Mouse (Mus musculus) CH12.LX (cell line): ENCODE results near the gene Gm1673. TPM values are rescaled to one million over a fixed set of nuclear protein-coding genes. Genes with fewer than 3 reads are reported as not detected.
A peak's percentile ranks its signal among the peaks of the same experiment; 100 is the strongest.

Experiments
- DNase-seq: peaks from one replicate; pipeline ENCODE4 v3.0.0-alpha.2; 2013; ENCODE audit errors: extremely low read depth
- H3K27ac ChIP-seq: 2 replicates; pipeline ENCODE4 v1.5.1; 2012; ENCODE audit warnings: low read depth, mild to moderate bottlenecking, control low read depth, moderate library complexity; ENCODE audit not compliant: insufficient read depth
- H3K27me3 ChIP-seq: replicated peaks from 2 replicates; pipeline ENCODE3; 2012; ENCODE audit warnings: inconsistent platforms
- H3K36me3 ChIP-seq, 2 experiments: replicated peaks in 1 of 2; 2 replicates each; pipeline versions ENCODE3 to v1.6.1; 2012; ENCODE audit warnings: inconsistent platforms in 1 of 2, low read length in 1 of 2, mild to moderate bottlenecking in 1 of 2, mixed read lengths in 1 of 2, moderate library complexity in 1 of 2; ENCODE audit not compliant: control insufficient read depth in 1 of 2, insufficient read depth in 1 of 2
- H3K4me1 ChIP-seq, 2 experiments: 2 replicates each; pipeline ENCODE4 v1.6.1; 2012; ENCODE audit warnings: inconsistent platforms in 1 of 2, moderate library complexity in 1 of 2; ENCODE audit not compliant: insufficient read depth in 2 of 2, control insufficient read depth in 1 of 2
- H3K4me2 ChIP-seq: 2 replicates; pipeline ENCODE4 v1.6.1; 2012; ENCODE audit warnings: low read depth, mild to moderate bottlenecking, control low read depth; ENCODE audit not compliant: poor library complexity, insufficient read depth, severe bottlenecking
- H3K4me3 ChIP-seq, 3 experiments: fragments of 150-350 bp in 1 of 3; sonication (generic) in 1 of 3; replicated peaks in 1 of 3; 2 replicates each; pipeline versions ENCODE3 to v1.5.1; 2011 to 2012; ENCODE audit warnings: low read depth in 2 of 3, low read length in 2 of 3, mild to moderate bottlenecking in 2 of 3, moderate library complexity in 2 of 3, control low read depth in 1 of 3, improper control_type of control experiment in 1 of 3, inconsistent platforms in 1 of 3, mixed read lengths in 1 of 3; ENCODE audit not compliant: poor library complexity in 1 of 3
- H3K79me2 ChIP-seq: replicated peaks from 2 replicates; pipeline ENCODE4 v1.6.1; 2012; ENCODE audit warnings: mild to moderate bottlenecking, moderate library complexity; ENCODE audit not compliant: control insufficient read depth, poor library complexity, insufficient read depth, severe bottlenecking; ENCODE audit errors: extremely low read depth
- H3K9ac ChIP-seq: 2 replicates; pipeline ENCODE4 v1.6.1; 2012; ENCODE audit warnings: low read depth, mild to moderate bottlenecking, control low read depth, moderate library complexity; ENCODE audit not compliant: insufficient read depth
- H3K9me3 ChIP-seq: replicated peaks from 2 replicates; pipeline ENCODE3; 2012; ENCODE audit warnings: low read length, inconsistent platforms, mixed read lengths
- BHLHE40 ChIP-seq: IDR thresholded peaks from 2 replicates; pipeline ENCODE4 v1.6.1; 2011; ENCODE audit warnings: mild to moderate bottlenecking, low read depth, low read length, improper control_type of control experiment
- CHD2 ChIP-seq: IDR thresholded peaks from 2 replicates; pipeline ENCODE4 v1.6.1; 2011; ENCODE audit warnings: low read length, improper control_type of control experiment
- CTCF ChIP-seq, 2 experiments: IDR thresholded peaks in 1 of 2; conservative IDR thresholded peaks in 1 of 2; 2 replicates each; pipeline ENCODE4 v1.5.1; 2011 to 2012; ENCODE audit warnings: low read depth in 2 of 2, low read length in 2 of 2, improper control_type of control experiment in 1 of 2, inconsistent platforms in 1 of 2, mild to moderate bottlenecking in 1 of 2, moderate library complexity in 1 of 2
- ELF1 ChIP-seq: IDR thresholded peaks from 2 replicates; pipeline ENCODE4 v1.6.1; 2014; ENCODE audit warnings: low read depth, mild to moderate bottlenecking, inconsistent platforms, low read length, improper control_type of control experiment
- EP300 ChIP-seq: IDR thresholded peaks from 2 replicates; pipeline ENCODE4 v1.6.1; 2011; ENCODE audit warnings: low read length, improper control_type of control experiment
- ETS1 ChIP-seq: conservative IDR thresholded peaks from 2 replicates; pipeline ENCODE4 v1.6.1; 2012; ENCODE audit warnings: low read depth, mild to moderate bottlenecking, inconsistent platforms, low read length, improper control_type of control experiment, moderate library complexity
- GABPA ChIP-seq: IDR thresholded peaks from 2 replicates; pipeline ENCODE4 v1.6.1; 2012; ENCODE audit warnings: low read depth, low read length, improper control_type of control experiment, inconsistent platforms; ENCODE audit not compliant: insufficient replicate concordance
- HCFC1 ChIP-seq: IDR thresholded peaks from 2 replicates; pipeline ENCODE4 v1.6.1; 2012; ENCODE audit warnings: low read depth, mild to moderate bottlenecking, inconsistent platforms, low read length, improper control_type of control experiment
- IRF4 ChIP-seq: IDR thresholded peaks from 2 replicates; pipeline ENCODE4 v1.6.1; 2014; ENCODE audit warnings: low read depth, mild to moderate bottlenecking, inconsistent platforms, low read length, improper control_type of control experiment
- MAFK ChIP-seq: IDR thresholded peaks from 2 replicates; pipeline ENCODE4 v1.6.1; 2011; ENCODE audit warnings: low read length, improper control_type of control experiment; ENCODE audit not compliant: insufficient replicate concordance
- MXI1 ChIP-seq: IDR thresholded peaks from 2 replicates; pipeline ENCODE4 v1.6.1; 2011; ENCODE audit warnings: mild to moderate bottlenecking, low read depth, low read length, improper control_type of control experiment
- MYC ChIP-seq: IDR thresholded peaks from 2 replicates; pipeline ENCODE4 v1.6.1; 2011; ENCODE audit warnings: low read depth, mild to moderate bottlenecking, improper control_type of control experiment, low read length
- NELFE ChIP-seq: IDR thresholded peaks from 2 replicates; pipeline ENCODE4 v1.6.1; 2011; ENCODE audit warnings: low read depth, low read length, improper control_type of control experiment
- PAX5 ChIP-seq: IDR thresholded peaks from 2 replicates; pipeline ENCODE4 v1.6.1; 2012; ENCODE audit warnings: low read length, inconsistent platforms, mixed read lengths
- POLR2A ChIP-seq: IDR thresholded peaks from 2 replicates; pipeline ENCODE4 v1.6.1; 2011; ENCODE audit warnings: low read depth, mild to moderate bottlenecking, improper control_type of control experiment, low read length
- POLR2AphosphoS2 ChIP-seq: IDR thresholded peaks from 2 replicates; pipeline ENCODE4 v1.6.1; 2011; ENCODE audit warnings: low read depth, low read length, improper control_type of control experiment
- RAD21 ChIP-seq: IDR thresholded peaks from 2 replicates; pipeline ENCODE4 v1.6.1; 2011; ENCODE audit warnings: low read depth, mild to moderate bottlenecking, low read length, improper control_type of control experiment, moderate library complexity
- SMC3 ChIP-seq: IDR thresholded peaks from 2 replicates; pipeline ENCODE4 v1.6.1; 2011; ENCODE audit warnings: low read depth, low read length, improper control_type of control experiment
- TCF12 ChIP-seq: IDR thresholded peaks from 2 replicates; pipeline ENCODE4 v1.6.1; 2014; ENCODE audit warnings: low read depth, mild to moderate bottlenecking, inconsistent platforms, low read length, improper control_type of control experiment
- ZC3H11A ChIP-seq: IDR thresholded peaks from 2 replicates; pipeline ENCODE4 v1.6.1; 2012; ENCODE audit warnings: low read depth, mild to moderate bottlenecking, inconsistent platforms, low read length, improper control_type of control experiment
- ZNF384 ChIP-seq: IDR thresholded peaks from 2 replicates; pipeline ENCODE4 v1.6.1; 2012; ENCODE audit warnings: low read depth, low read length, improper control_type of control experiment, inconsistent platforms
- dilution Hi-C: fragments of 300-500 bp; cut with MboI; formaldehyde crosslinking; loops from 2 replicates; pipeline ENCODE4 v1.14.3; 2020; ENCODE audit warnings: low sequenced_read_pairs; ENCODE audit not compliant: extremely low pct_unique_long_range_greater_than_20kb, extremely low pct_ligation_motif_present
- in situ Hi-C: fragments of 300-500 bp; cut with MboI; formaldehyde crosslinking; loops from 3 replicates; pipeline ENCODE4 v1.14.3; 2019; ENCODE audit warnings: low sequenced_read_pairs, low pct_ligation_motif_present, low pct_unique_long_range_greater_than_20kb, mixed read lengths
- polyA plus RNA-seq: library from polyadenylated mRNA; unstranded; fragments of >175 nt; gene quantifications from 2 replicates; pipeline ENCODE4 v1.2.1, GENCODE M21; 2012; ENCODE audit warnings: low read depth; ENCODE audit not compliant: insufficient read length
- total RNA-seq, 2 experiments: library from RNA; depleted of rRNA; stranded (reverse); fragments of 300-350 nt in 1 of 2; fragments of >200 nt in 1 of 2; gene quantifications; 2 replicates each; pipeline ENCODE4 v1.2.3; 2012 to 2014

The Gm1673 gene
- total and polyA plus RNA-seq, 3 experiments: not detected

DNA sequence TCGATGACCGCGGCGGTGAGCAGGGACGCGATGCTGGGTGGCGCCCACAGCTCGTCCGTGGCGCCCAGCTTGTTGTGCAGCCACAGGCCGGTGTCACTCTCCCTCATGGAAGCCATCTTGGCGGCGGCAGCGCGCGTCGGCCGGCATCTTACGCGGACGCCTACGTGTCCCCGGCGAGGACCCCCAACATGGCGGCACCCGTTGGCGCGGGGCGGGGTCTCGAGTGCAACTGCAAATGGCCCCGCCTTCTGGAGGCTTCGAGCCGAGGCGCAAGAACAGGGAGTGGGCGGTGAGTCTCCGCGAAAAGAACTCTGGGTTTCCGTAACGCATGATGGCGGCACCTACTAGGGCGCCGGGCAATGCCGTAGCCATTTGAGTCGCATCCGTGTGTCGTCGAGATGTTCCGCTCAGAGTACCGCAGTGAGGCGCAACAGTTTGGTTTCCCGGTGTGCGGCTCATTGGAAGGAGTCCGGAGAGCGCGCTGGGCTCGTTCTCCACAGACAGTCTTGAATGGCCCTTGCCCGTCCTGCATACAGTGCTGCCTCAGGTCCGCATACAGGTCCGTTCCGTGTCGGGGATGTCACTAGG, 47.0 kb upstream of the Gm1673 start, which contains the start of gene Nelfa (continued):
- TF ChIP-seq MAFK: no peak
- no peak for TF ChIP-seq ZNF384
- TF ChIP-seq BHLHE40: no peak
- TF ChIP-seq SMC3: no peak
- TF ChIP-seq EP300: no peak
- TF ChIP-seq ETS1: 0 out of 2 replicates have a peak, but pooled peaks have one; percentile 25
- TF ChIP-seq MXI1: peak; percentile 56; the same call in 1 of the 2 replicates
- peak; percentile 95 for TF ChIP-seq HCFC1
- peak; percentile 51; the same call in 1 of the 2 replicates for TF ChIP-seq ZC3H11A
- TF ChIP-seq POLR2A: peak; percentile 82

GRCm38 (mm10) chr5:33937230-33937629, 46.0 kb upstream of the Gm1673 start:
- no peak for TF ChIP-seq POLR2AphosphoS2
- no peak for TF ChIP-seq RAD21
- no peak for TF ChIP-seq CTCF (conservative IDR thresholded peaks at IDR 0.05 in 1 of 2, IDR thresholded peaks at IDR 0.05 in 1 of 2; ENCODE audit: low read depth in 2 of 2, low read length in 2 of 2)
- no peak for TF ChIP-seq GABPA
- TF ChIP-seq CHD2: no peak
- TF ChIP-seq HCFC1: no peak
- TF ChIP-seq ZNF384: no peak
- TF ChIP-seq PAX5: no peak
- no peak for TF ChIP-seq NELFE
- no peak for TF ChIP-seq TCF12
- TF ChIP-seq ZC3H11A: no peak
- TF ChIP-seq MYC: no peak
- no peak for TF ChIP-seq ELF1
- TF ChIP-seq POLR2A: no peak
- TF ChIP-seq IRF4: no peak
- TF ChIP-seq BHLHE40: no peak
- Histone ChIP-seq H3K9ac (peak overlapping the region; percentile 54), H3K9me3 (peaks cover 22% of the 10 kb centered on the region), H3K79me2 (peaks cover 32% of the 10 kb centered on the region), H3K4me3 (peak overlapping the region in 2 of 3 experiments; percentile 70 to 97), H3K27ac (no peak overlapping the region), H3K4me1 (peaks cover 2 to 40% of the 10 kb centered on the region in 2 experiments; a peak in 3 of 4 replicates), H3K27me3 (no peaks in the 10 kb centered on the region), H3K4me2 (peak overlapping the region; percentile 52), H3K36me3 (peaks cover 13 to 28% of the 10 kb centered on the region in 2 experiments)
- dilution Hi-C loops: no loop called here
- in situ Hi-C loops: no loop called here
- DNase-seq: no peak
